ENCODE assay signal across 9 mouse cellular contexts in genomic region chr1:191956871-191957270, GRCm38 (mm10). TPM values are rescaled to one million over a fixed set of nuclear protein-coding genes. Genes with fewer than 3 reads are reported as not detected.
DNase-seq lines count a peak whose midpoint lies in the region; ATAC-seq lines count a peak whose summit lies in the region.
"Had no signal": no experiment of that assay in that cellular context is flagged by ENCODE, and none has a peak within 500 bp of the region (broad histone marks: within the 10 kb centered on the region; RNA-seq: fewer than 3 reads in every experiment).

No protein-coding gene starts in this region.

- WGBS in neural tube, embryonic 13.5 days = 97% methylated on average over 2 of the region's 2 CpGs
- WGBS in limb, embryonic 10.5 days = 93% methylated on average over 2 of the region's 2 CpGs

- no peak overlapping the region for H3K9ac ChIP-seq in neural tube, embryonic 13.5 days

- H3K9me3 ChIP-seq in neural tube, embryonic 13.5 days = no peaks in the 10 kb centered on the region
- no peaks in the 10 kb centered on the region for H3K9me3 ChIP-seq in limb, embryonic 10.5 days (replicated peaks)

- peak overlapping the region; percentile 34; the same call in 1 of the 2 replicates for H3K27ac ChIP-seq in neural tube, embryonic 13.5 days (replicated peaks)
- H3K27ac ChIP-seq in limb, embryonic 10.5 days = peak overlapping the region; percentile 61; the same call in 1 of the 2 replicates

- no peak for ATAC-seq in neural tube, embryonic 13.5 days (ENCODE audit: low read depth)

- no peaks in the 10 kb centered on the region for H3K36me3 ChIP-seq in neural tube, embryonic 13.5 days
- no peaks in the 10 kb centered on the region for H3K36me3 ChIP-seq in limb, embryonic 10.5 days

- H3K4me1 ChIP-seq in neural tube, embryonic 13.5 days (replicated peaks) = no peaks in the 10 kb centered on the region
- peaks cover 10% of the 10 kb centered on the region; the same call in 1 of the 2 replicates for H3K4me1 ChIP-seq in limb, embryonic 10.5 days

- H3K27me3 ChIP-seq in neural tube, embryonic 13.5 days = no peaks in the 10 kb centered on the region
- no peaks in the 10 kb centered on the region for H3K27me3 ChIP-seq in limb, embryonic 10.5 days (ENCODE audit: low read depth, poor library complexity, severe bottlenecking)

- no peak overlapping the region for H3K4me2 ChIP-seq in neural tube, embryonic 13.5 days

- H3K4me3 ChIP-seq in neural tube, embryonic 13.5 days = no peak overlapping the region
- H3K4me3 ChIP-seq in limb, embryonic 10.5 days = no peak overlapping the region
- H3K4me3 ChIP-seq: myocyte had no signal

- DNase-seq in adrenal gland, postnatal 10 days = peak; percentile 52
- DNase-seq in adrenal gland, postnatal 25 days = no peak
- DNase-seq in neural tube, embryonic 10.5 days (ENCODE audit: extremely low spot score, low spot score) = no peak
- no peak for DNase-seq in limb, embryonic 10.5 days (ENCODE audit: low spot score)
- DNase-seq in yolk sac, embryonic 10.5 days (ENCODE audit: low spot score) = peak; percentile 64
- DNase-seq in thymus, postnatal 25 days = no peak
- no peak for DNase-seq in right cerebral cortex, postnatal 10 days (ENCODE audit: low spot score in 2 of 2)

RNA-seq across cellular contexts. Expression of gene Rd3, which starts 20.3 kb away (rescaled TPM):
- total RNA-seq in adrenal gland, postnatal 10 days (2021) = under 1 TPM; 0.15 to 0.48 TPM
- 0.30 TPM in 1 of 2 replicates, not detected in the other for total RNA-seq in adrenal gland, postnatal 25 days (2021)
- 12.4 and 16.1 TPM in 2 replicates for polyA plus RNA-seq in neural tube, embryonic 13.5 days (2015; fragmentation: Nextera tagmentation; extraction: Ambion mirVana)
- polyA plus RNA-seq in limb, embryonic 10.5 days (2016; fragmentation: Nextera tagmentation; extraction: Ambion mirVana) = 0.06 TPM in 1 of 2 replicates, not detected in the other
- polyA plus RNA-seq: myocyte had no signal

RNA-seq across cellular contexts. Expression of gene Slc30a1, which starts 50.3 kb away (rescaled TPM):
- total RNA-seq in adrenal gland, postnatal 10 days (2021) = 10 to 100 TPM; 16.6 to 21.0 TPM
- 19.8 and 22.0 TPM in 2 replicates for total RNA-seq in adrenal gland, postnatal 25 days (2021)
- 3.5 and 3.6 TPM in 2 replicates for polyA plus RNA-seq in neural tube, embryonic 13.5 days (2015; fragmentation: Nextera tagmentation; extraction: Ambion mirVana)
- 1.5 and 2.1 TPM in 2 replicates for polyA plus RNA-seq in limb, embryonic 10.5 days (2016; fragmentation: Nextera tagmentation; extraction: Ambion mirVana)

Comparison
In these comparisons a context has a peak if more than half of its experiments do, and no peak if none do; other contexts are left out.
1. DNase-seq: peak in adrenal gland, postnatal 10 days (single experiment) and yolk sac, embryonic 10.5 days (single experiment); none in adrenal gland, postnatal 25 days (single experiment), neural tube, embryonic 10.5 days (single experiment), limb, embryonic 10.5 days (single experiment), thymus, postnatal 25 days (single experiment) and right cerebral cortex, postnatal 10 days (0 of 2).